Mouse (Mus musculus) embryonic facial prominence, embryonic 13.5 days (tissue): ENCODE data around the gene Ly6g5b. TPM values are rescaled to one million over a fixed set of nuclear protein-coding genes. Genes with fewer than 3 reads are reported as not detected.

Experiments
- ATAC-seq: fragments of 200-750 bp; cut with Nextera tagmentation; 2 replicates; pipeline ENCODE4 v1.8.0; 2017; ENCODE audit warnings: low read depth; ENCODE audit not compliant: insufficient number of reproducible peaks, insufficient read depth, low FRiP score, low TSS enrichment
- H3K27ac ChIP-seq: fragments of 300-500 bp; sonication (generic); 2 replicates; pipeline ENCODE4 v1.5.1; 2015; ENCODE audit warnings: moderate library complexity, mild to moderate bottlenecking, inconsistent platforms
- H3K27me3 ChIP-seq: fragments of 300-500 bp; sonication (generic); 2 replicates; pipeline ENCODE4 v1.6.1; 2015; ENCODE audit warnings: mild to moderate bottlenecking, inconsistent platforms
- H3K36me3 ChIP-seq: fragments of 300-500 bp; sonication (generic); 2 replicates; pipeline ENCODE4 v1.6.1; 2015; ENCODE audit warnings: mild to moderate bottlenecking, inconsistent platforms
- H3K4me1 ChIP-seq: fragments of 300-500 bp; sonication (generic); 2 replicates; pipeline ENCODE4 v1.6.1; 2015; ENCODE audit warnings: inconsistent platforms
- H3K4me2 ChIP-seq: fragments of 300-500 bp; sonication (generic); 2 replicates; pipeline ENCODE4 v1.6.1; 2015; ENCODE audit warnings: moderate library complexity, mild to moderate bottlenecking, inconsistent platforms
- H3K4me3 ChIP-seq: fragments of 300-500 bp; sonication (generic); 2 replicates; pipeline ENCODE4 v1.5.1; 2015; ENCODE audit warnings: mild to moderate bottlenecking, inconsistent platforms
- H3K9ac ChIP-seq: fragments of 300-500 bp; sonication (generic); 2 replicates; pipeline ENCODE4 v1.6.1; 2015; ENCODE audit warnings: mild to moderate bottlenecking, inconsistent platforms
- H3K9me3 ChIP-seq: fragments of 300-500 bp; sonication (generic); 2 replicates; pipeline ENCODE4 v1.6.1; 2016; ENCODE audit warnings: inconsistent platforms
- WGBS: fragments of 180-500 bp; shearing (Covaris S2); methylation state at CpG from one replicate; pipeline ENCODE4 v1.1.7; 2015; ENCODE audit warnings: mixed read lengths; 5-methylcytosine and 5-hydroxymethylcytosine counted together
- polyA plus RNA-seq: library from polyadenylated mRNA; unstranded; fragments of >200 nt; fragmentation: Nextera tagmentation; extraction: Ambion mirVana; gene quantifications from 2 replicates; pipeline ENCODE4 v1.2.1, GENCODE M21; 2015

Gene Ly6g5b
- polyA plus RNA-seq, 1 experiment from 2014 or later: 1.1 TPM

DNA sequence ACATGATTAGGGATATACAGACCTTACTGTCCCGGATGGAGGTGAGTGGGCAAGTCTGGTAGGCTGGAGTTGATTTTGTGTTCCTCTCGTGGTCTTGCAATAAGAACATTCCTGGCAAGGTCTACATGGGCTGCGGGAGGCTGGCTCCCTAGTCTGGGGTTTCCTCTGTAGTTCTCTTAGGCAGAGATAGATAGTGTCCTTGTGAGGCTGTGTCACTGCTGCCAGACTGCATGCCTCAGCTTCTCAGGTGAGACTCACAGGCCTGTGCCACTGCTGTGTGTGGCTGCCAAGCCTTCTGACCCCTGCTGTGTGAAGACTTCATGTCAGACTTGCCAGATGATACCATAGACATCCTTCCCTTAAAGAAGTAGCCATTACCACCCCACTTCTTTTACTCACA lies 24.0 kb upstream of the Ly6g5b start:
- 92% methylated on average over 3 of the region's 3 CpGs for WGBS
- H3K27me3 ChIP-seq: no peaks in the 10 kb centered on the region
- H3K4me3 ChIP-seq: no peak overlapping the region
- no peak overlapping the region for H3K27ac ChIP-seq
- no peak overlapping the region for H3K4me2 ChIP-seq
- H3K4me1 ChIP-seq: peaks cover 15% of the 10 kb centered on the region
- no peak for ATAC-seq
- H3K9me3 ChIP-seq: no peaks in the 10 kb centered on the region
- no peak overlapping the region for H3K9ac ChIP-seq
- peaks cover 62% of the 10 kb centered on the region for H3K36me3 ChIP-seq

GRCm38 (mm10) chr17:35135591-35136320 lies 20.5 kb upstream of the Ly6g5b start:
- Histone ChIP-seq H3K4me2 (peak overlapping the region; percentile 73), H3K4me1 (peaks cover 15% of the 10 kb centered on the region), H3K9me3 (no peaks in the 10 kb centered on the region), H3K36me3 (peaks cover 31% of the 10 kb centered on the region), H3K27me3 (no peaks in the 10 kb centered on the region), H3K9ac (peak overlapping the region; percentile 84), H3K27ac (peak overlapping the region; percentile 95), H3K4me3 (peak overlapping the region; percentile 73)
- ATAC-seq: peak; percentile 56
- under 1% methylated on average over 43 of the region's 43 CpGs for WGBS

- Histone ChIP-seq H3K27ac (peak within 1 kb of the TSS; percentile 95), H3K9me3 (no peaks in the 10 kb centered on the region), H3K4me2 (peak within 1 kb of the TSS; percentile 73), H3K27me3 (no peaks in the 10 kb centered on the region), H3K4me3 (peak within 1 kb of the TSS; percentile 73), H3K9ac (peak within 1 kb of the TSS; percentile 84), H3K4me1 (peaks cover 15% of the 10 kb centered on the region), H3K36me3 (peaks cover 28% of the 10 kb centered on the region)
- ATAC-seq: peak; percentile 91
- under 1% methylated on average over 66 of the region's 66 CpGs for WGBS
Observed at GRCm38 (mm10) chr17:35134801-35135590, 19.8 kb upstream of the Ly6g5b start, which contains the start of gene Bag6. Bag6 (plus strand) TSS chr17:35135178.

GRCm38 (mm10) chr17:35133517-35133916 lies 18.3 kb upstream of the Ly6g5b start:
- Histone ChIP-seq H3K9me3 (no peaks in the 10 kb centered on the region), H3K4me2 (no peak overlapping the region), H3K27ac (no peak overlapping the region), H3K9ac (no peak overlapping the region), H3K27me3 (no peaks in the 10 kb centered on the region), H3K36me3 (peaks cover 26% of the 10 kb centered on the region), H3K4me3 (no peak overlapping the region), H3K4me1 (peaks cover 15% of the 10 kb centered on the region)
- ATAC-seq: no peak
- WGBS: 92% methylated on average over 7 of the region's 7 CpGs

DNA sequence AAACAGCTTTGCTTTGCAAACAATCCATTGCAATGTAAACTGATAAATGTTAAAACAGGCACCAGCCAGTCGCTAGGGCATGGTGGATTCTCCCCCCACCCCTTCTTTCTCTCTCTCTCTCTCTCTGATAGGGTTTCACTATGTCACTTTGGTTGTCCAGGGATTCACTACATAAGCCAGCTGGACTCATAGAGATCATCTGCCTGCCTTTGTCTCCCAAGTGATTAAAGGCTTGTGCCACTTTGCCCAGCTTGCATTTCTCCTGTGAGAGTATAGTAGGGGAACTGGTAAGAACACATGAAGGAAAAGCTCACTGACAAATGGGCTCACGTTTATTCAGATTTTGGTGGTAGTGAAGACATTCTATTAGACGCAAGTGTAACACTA lies 16.9 kb upstream of the Ly6g5b start:
- H3K4me1 ChIP-seq: peaks cover 18% of the 10 kb centered on the region
- WGBS: 80% methylated on average over 3 of the region's 3 CpGs
- H3K4me2 ChIP-seq: no peak overlapping the region
- H3K9me3 ChIP-seq: no peaks in the 10 kb centered on the region
- peaks cover 29% of the 10 kb centered on the region for H3K36me3 ChIP-seq
- no peak for ATAC-seq
- H3K4me3 ChIP-seq: no peak overlapping the region
- no peaks in the 10 kb centered on the region for H3K27me3 ChIP-seq
- H3K27ac ChIP-seq: no peak overlapping the region
- no peak overlapping the region for H3K9ac ChIP-seq

GRCm38 (mm10) chr17:35131500-35132173 lies 16.4 kb upstream of the Ly6g5b start, which contains the start of gene Apom:
Apom (minus strand) TSS chr17:35132050.
- Histone ChIP-seq H3K9me3 (no peaks in the 10 kb centered on the region), H3K4me1 (peaks cover 18% of the 10 kb centered on the region), H3K9ac (no peak within 1 kb of the TSS), H3K4me2 (no peak within 1 kb of the TSS), H3K27me3 (no peaks in the 10 kb centered on the region), H3K36me3 (peaks cover 29% of the 10 kb centered on the region), H3K4me3 (no peak within 1 kb of the TSS), H3K27ac (no peak within 1 kb of the TSS)
- WGBS: 75% methylated on average over 15 of the region's 15 CpGs
- no peak for ATAC-seq

DNA sequence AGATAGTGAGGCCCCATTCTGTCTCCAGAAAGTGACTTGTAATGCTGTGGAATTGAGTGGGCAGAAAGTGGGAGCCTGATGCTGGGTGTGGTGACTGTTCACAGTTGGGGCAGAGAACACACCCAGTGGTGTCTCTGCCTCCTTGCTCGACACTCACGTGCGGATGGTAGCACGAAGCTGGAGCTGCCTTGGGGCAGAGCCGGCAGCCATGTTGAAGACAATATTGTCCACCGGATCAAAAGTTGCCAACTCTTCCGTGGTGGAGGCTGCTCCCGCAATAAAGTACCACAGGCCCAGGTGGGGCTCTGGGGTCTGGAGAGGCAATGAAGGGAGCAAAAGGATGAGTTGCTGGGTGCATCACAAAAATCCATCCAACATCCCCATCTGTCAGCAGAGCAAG lies 15.8 kb upstream of the Ly6g5b start:
- 90% methylated on average over 8 of the region's 8 CpGs for WGBS
- ATAC-seq: no peak
- no peak overlapping the region for H3K27ac ChIP-seq
- H3K9ac ChIP-seq: no peak overlapping the region
- H3K36me3 ChIP-seq: peaks cover 29% of the 10 kb centered on the region
- H3K9me3 ChIP-seq: no peaks in the 10 kb centered on the region
- no peaks in the 10 kb centered on the region for H3K27me3 ChIP-seq
- no peak overlapping the region for H3K4me2 ChIP-seq
- H3K4me3 ChIP-seq: no peak overlapping the region
- peaks cover 14% of the 10 kb centered on the region for H3K4me1 ChIP-seq

GRCm38 (mm10) chr17:35128996-35129395 lies 13.8 kb upstream of the Ly6g5b start:
- no peak overlapping the region for H3K4me3 ChIP-seq
- no peak for ATAC-seq
- H3K36me3 ChIP-seq: peaks cover 38% of the 10 kb centered on the region
- WGBS: 77% methylated on average over 11 of the region's 11 CpGs
- H3K27me3 ChIP-seq: no peaks in the 10 kb centered on the region
- H3K4me2 ChIP-seq: no peak overlapping the region
- no peak overlapping the region for H3K27ac ChIP-seq
- H3K4me1 ChIP-seq: peaks cover 23% of the 10 kb centered on the region
- H3K9ac ChIP-seq: no peak overlapping the region
- H3K9me3 ChIP-seq: no peaks in the 10 kb centered on the region

GRCm38 (mm10) chr17:35127017-35127416 lies 11.8 kb upstream of the Ly6g5b start:
- H3K9ac ChIP-seq: peak overlapping the region; percentile 89
- peak overlapping the region; percentile 83 for H3K4me2 ChIP-seq
- peaks cover 45% of the 10 kb centered on the region for H3K36me3 ChIP-seq
- H3K4me1 ChIP-seq: peaks cover 30% of the 10 kb centered on the region
- 67% methylated on average over 13 of the region's 13 CpGs for WGBS
- peak overlapping the region; percentile 82 for H3K4me3 ChIP-seq
- ATAC-seq: no peak
- H3K27me3 ChIP-seq: no peaks in the 10 kb centered on the region
- no peaks in the 10 kb centered on the region for H3K9me3 ChIP-seq
- peak overlapping the region; percentile 88; the same call in 1 of the 2 replicates for H3K27ac ChIP-seq

DNA sequence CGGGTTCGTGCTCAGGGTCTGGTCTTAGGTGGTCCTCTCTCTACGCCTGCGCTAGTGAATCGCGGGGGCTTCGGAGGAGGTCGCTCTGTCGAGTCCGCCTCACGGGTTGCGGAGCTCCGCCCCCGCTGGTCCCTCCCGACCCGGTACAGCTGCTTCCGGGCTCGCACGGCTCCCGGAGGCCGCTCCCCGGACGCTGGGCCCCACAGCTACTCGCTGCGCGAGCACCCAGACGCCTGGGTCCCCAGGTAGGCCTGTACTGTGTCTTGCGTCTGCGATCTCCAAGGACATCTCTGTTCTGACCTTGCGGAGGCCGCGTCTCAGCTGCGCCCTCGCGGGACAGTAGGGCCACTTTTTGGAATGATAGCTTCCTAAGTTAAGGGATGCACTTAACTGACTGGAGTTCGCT lies 11.0 kb upstream of the Ly6g5b start, which contains the start of gene D17H6S53E:
Gene D17H6S53E (plus strand): TSS at position 168 of the 406 bp plus-strand sequence.
- Histone ChIP-seq H3K4me3 (peak within 1 kb of the TSS; percentile 82), H3K4me2 (peak within 1 kb of the TSS; percentile 83), H3K27me3 (no peaks in the 10 kb centered on the region), H3K4me1 (peaks cover 31% of the 10 kb centered on the region), H3K9ac (peak within 1 kb of the TSS; percentile 89), H3K9me3 (no peaks in the 10 kb centered on the region), H3K27ac (peak within 1 kb of the TSS; percentile 88), H3K36me3 (peaks cover 45% of the 10 kb centered on the region)
- WGBS: under 1% methylated on average over 36 of the region's 36 CpGs
- peak; percentile 70; the same call in 1 of the 2 replicates for ATAC-seq

DNA sequence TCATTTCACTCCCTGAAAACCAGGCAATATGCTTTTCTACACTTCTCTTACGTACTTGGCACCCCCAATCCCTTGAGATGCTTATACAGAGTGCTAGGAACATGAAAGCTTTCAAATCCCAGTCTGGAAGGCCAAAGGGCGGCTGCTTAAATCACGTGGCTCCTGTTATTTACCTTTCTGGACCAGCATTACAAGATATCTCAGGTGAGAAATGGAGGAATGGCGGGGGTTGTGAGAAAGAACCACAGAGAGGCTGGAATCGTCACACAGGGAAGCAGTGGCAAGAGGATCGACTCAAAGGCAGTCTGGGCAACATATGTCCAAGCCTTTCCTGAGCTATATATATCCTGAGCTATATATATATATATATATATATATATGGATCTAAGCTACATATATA lies 10.3 kb upstream of the Ly6g5b start:
- ATAC-seq: no peak
- H3K9me3 ChIP-seq: no peaks in the 10 kb centered on the region
- H3K4me1 ChIP-seq: peaks cover 31% of the 10 kb centered on the region
- H3K4me2 ChIP-seq: peak overlapping the region; percentile 83
- H3K9ac ChIP-seq: peak overlapping the region; percentile 89
- H3K4me3 ChIP-seq: peak overlapping the region; percentile 82
- 29% methylated on average over 6 of the region's 6 CpGs for WGBS
- H3K27ac ChIP-seq: peak overlapping the region; percentile 88; the same call in 1 of the 2 replicates
- peaks cover 41% of the 10 kb centered on the region for H3K36me3 ChIP-seq
- H3K27me3 ChIP-seq: no peaks in the 10 kb centered on the region
